Mouse (Mus musculus): ENCODE data around the gene 2510039O18Rik. TPM values are rescaled to one million over a fixed set of nuclear protein-coding genes. Genes with fewer than 3 reads are reported as not detected.

The 2510039O18Rik gene
- 9.2 and 11.7 TPM in 2 replicates for polyA plus RNA-seq (2015; fragmentation: Nextera tagmentation; extraction: Ambion mirVana)

GRCm38 (mm10) chr4:147940576-147941044, at the start of gene 2510039O18Rik:
TSS of gene 2510039O18Rik (plus strand) at chr4:147940895.
- ATAC-seq (ENCODE audit: low read depth), result peak; percentile 67
- Histone ChIP-seq H3K4me2 (ENCODE audit: low read depth, low read length) (peak within 1 kb of the TSS; percentile 97), H3K4me1 (replicated peaks; ENCODE audit: control insufficient read depth, insufficient read depth, low read length) (peaks cover 33% of the 10 kb centered on the region), H3K36me3 (ENCODE audit: control insufficient read depth, insufficient read depth, low read length) (peaks cover 18% of the 10 kb centered on the region), H3K27ac (ENCODE audit: low read length) (peak within 1 kb of the TSS; percentile 92), H3K27me3 (ENCODE audit: control insufficient read depth, insufficient read depth, low read depth, low read length) (no peaks in the 10 kb centered on the region), H3K4me3 (ENCODE audit: low read length) (peak within 1 kb of the TSS; percentile 84), H3K9me3 (ENCODE audit: control insufficient read depth, low read length) (no peaks in the 10 kb centered on the region), H3K9ac (ENCODE audit: low read length) (peak within 1 kb of the TSS; percentile 88)
- WGBS, result under 1% methylated on average over 32 of the region's 35 CpGs

- Histone ChIP-seq H3K9ac (ENCODE audit: low read length) (no peak overlapping the region), H3K4me3 (ENCODE audit: low read length) (no peak overlapping the region), H3K27ac (ENCODE audit: low read length) (no peak overlapping the region), H3K27me3 (ENCODE audit: control insufficient read depth, insufficient read depth, low read depth, low read length) (no peaks in the 10 kb centered on the region), H3K9me3 (ENCODE audit: control insufficient read depth, low read length) (no peaks in the 10 kb centered on the region), H3K4me2 (ENCODE audit: low read depth, low read length) (no peak overlapping the region), H3K36me3 (ENCODE audit: control insufficient read depth, insufficient read depth, low read length) (peaks cover 49% of the 10 kb centered on the region), H3K4me1 (replicated peaks; ENCODE audit: control insufficient read depth, insufficient read depth, low read length) (no peaks in the 10 kb centered on the region)
- ATAC-seq (ENCODE audit: low read depth), result 0 out of 2 replicates have a peak, but pooled peaks have one; percentile 18
- 88% methylated on average over 4 of the region's 4 CpGs for WGBS
These were observed 44.8 kb upstream of the 2510039O18Rik start for GRCm38 (mm10) chr4:147895815-147896330.

GRCm38 (mm10) chr4:147896411-147896810, 44.3 kb upstream of the 2510039O18Rik start:
- H3K9ac ChIP-seq (ENCODE audit: low read length), result no peak overlapping the region
- H3K4me1 ChIP-seq (replicated peaks; ENCODE audit: control insufficient read depth, insufficient read depth, low read length), result no peaks in the 10 kb centered on the region
- no peaks in the 10 kb centered on the region for H3K9me3 ChIP-seq (ENCODE audit: control insufficient read depth, low read length)
- no peak overlapping the region for H3K27ac ChIP-seq (ENCODE audit: low read length)
- peaks cover 47% of the 10 kb centered on the region for H3K36me3 ChIP-seq (ENCODE audit: control insufficient read depth, insufficient read depth, low read length)
- no peak overlapping the region for H3K4me3 ChIP-seq (ENCODE audit: low read length)
- no peak overlapping the region for H3K4me2 ChIP-seq (ENCODE audit: low read depth, low read length)
- H3K27me3 ChIP-seq (ENCODE audit: control insufficient read depth, insufficient read depth, low read depth, low read length), result no peaks in the 10 kb centered on the region
- ATAC-seq (ENCODE audit: low read depth), result no peak
- WGBS, result 33% methylated on average over 1 of the region's 1 CpGs

GRCm38 (mm10) chr4:147897348-147897747, 43.3 kb upstream of the 2510039O18Rik start:
- Histone ChIP-seq H3K36me3 (ENCODE audit: control insufficient read depth, insufficient read depth, low read length) (peaks cover 45% of the 10 kb centered on the region), H3K4me2 (ENCODE audit: low read depth, low read length) (no peak overlapping the region), H3K4me1 (replicated peaks; ENCODE audit: control insufficient read depth, insufficient read depth, low read length) (no peaks in the 10 kb centered on the region)

GRCm38 (mm10) chr4:147900452-147900851, 40.2 kb upstream of the 2510039O18Rik start:
- no peak overlapping the region for H3K4me2 ChIP-seq (ENCODE audit: low read depth, low read length)
- H3K36me3 ChIP-seq (ENCODE audit: control insufficient read depth, insufficient read depth, low read length), result peaks cover 36% of the 10 kb centered on the region
- no peaks in the 10 kb centered on the region for H3K9me3 ChIP-seq (ENCODE audit: control insufficient read depth, low read length)
- H3K4me3 ChIP-seq (ENCODE audit: low read length), result no peak overlapping the region
- no peak overlapping the region for H3K27ac ChIP-seq (ENCODE audit: low read length)
- 82% methylated on average over 7 of the region's 7 CpGs for WGBS
- H3K9ac ChIP-seq (ENCODE audit: low read length), result no peak overlapping the region
- no peaks in the 10 kb centered on the region for H3K27me3 ChIP-seq (ENCODE audit: control insufficient read depth, insufficient read depth, low read depth, low read length)
- ATAC-seq (ENCODE audit: low read depth), result no peak
- H3K4me1 ChIP-seq (replicated peaks; ENCODE audit: control insufficient read depth, insufficient read depth, low read length), result peaks cover 11% of the 10 kb centered on the region

More at GRCm38 (mm10) chr4:147897348-147897747, 43.3 kb upstream of the 2510039O18Rik start:
- Histone ChIP-seq H3K4me3 (ENCODE audit: low read length) (no peak overlapping the region), H3K9me3 (ENCODE audit: control insufficient read depth, low read length) (no peaks in the 10 kb centered on the region), H3K27ac (ENCODE audit: low read length) (no peak overlapping the region), H3K27me3 (ENCODE audit: control insufficient read depth, insufficient read depth, low read depth, low read length) (no peaks in the 10 kb centered on the region), H3K9ac (ENCODE audit: low read length) (no peak overlapping the region)
- WGBS, result 88% methylated on average over 3 of the region's 3 CpGs
- ATAC-seq (ENCODE audit: low read depth), result no peak

GRCm38 (mm10) chr4:147902906-147903500, 37.7 kb upstream of the 2510039O18Rik start:
- peaks cover 16% of the 10 kb centered on the region for H3K36me3 ChIP-seq (ENCODE audit: control insufficient read depth, insufficient read depth, low read length)
- H3K4me2 ChIP-seq (ENCODE audit: low read depth, low read length), result no peak overlapping the region
- H3K4me1 ChIP-seq (replicated peaks; ENCODE audit: control insufficient read depth, insufficient read depth, low read length), result peaks cover 11% of the 10 kb centered on the region
- H3K27ac ChIP-seq (ENCODE audit: low read length), result no peak overlapping the region
- no peaks in the 10 kb centered on the region for H3K27me3 ChIP-seq (ENCODE audit: control insufficient read depth, insufficient read depth, low read depth, low read length)
- no peak overlapping the region for H3K9ac ChIP-seq (ENCODE audit: low read length)
- H3K4me3 ChIP-seq (ENCODE audit: low read length), result no peak overlapping the region
- H3K9me3 ChIP-seq (ENCODE audit: control insufficient read depth, low read length), result no peaks in the 10 kb centered on the region
- 88% methylated on average over 12 of the region's 12 CpGs for WGBS
- no peak for ATAC-seq (ENCODE audit: low read depth)

- Histone ChIP-seq H3K27me3 (ENCODE audit: control insufficient read depth, insufficient read depth, low read depth, low read length) (no peaks in the 10 kb centered on the region), H3K9ac (ENCODE audit: low read length) (peak overlapping the region; percentile 94), H3K36me3 (ENCODE audit: control insufficient read depth, insufficient read depth, low read length) (peaks cover 12% of the 10 kb centered on the region), H3K4me3 (ENCODE audit: low read length) (peak overlapping the region; percentile 89), H3K4me2 (ENCODE audit: low read depth, low read length) (peak overlapping the region; percentile 65), H3K9me3 (ENCODE audit: control insufficient read depth, low read length) (no peaks in the 10 kb centered on the region), H3K4me1 (replicated peaks; ENCODE audit: control insufficient read depth, insufficient read depth, low read length) (peaks cover 11% of the 10 kb centered on the region), H3K27ac (ENCODE audit: low read length) (no peak overlapping the region)
- 81% methylated on average over 3 of the region's 3 CpGs for WGBS
- no peak for ATAC-seq (ENCODE audit: low read depth)
These were observed 37.1 kb upstream of the 2510039O18Rik start for GRCm38 (mm10) chr4:147903601-147904000.

- H3K4me3 ChIP-seq (ENCODE audit: low read length), result peak within 1 kb of the TSS; percentile 89
- H3K4me2 ChIP-seq (ENCODE audit: low read depth, low read length), result peak within 1 kb of the TSS; percentile 67
- peak within 1 kb of the TSS; percentile 94 for H3K9ac ChIP-seq (ENCODE audit: low read length)
- H3K27ac ChIP-seq (ENCODE audit: low read length), result peak within 1 kb of the TSS; percentile 89
- no peaks in the 10 kb centered on the region for H3K9me3 ChIP-seq (ENCODE audit: control insufficient read depth, low read length)
- peak; percentile 96 for ATAC-seq (ENCODE audit: low read depth)
- peaks cover 11% of the 10 kb centered on the region for H3K4me1 ChIP-seq (replicated peaks; ENCODE audit: control insufficient read depth, insufficient read depth, low read length)
- no peaks in the 10 kb centered on the region for H3K27me3 ChIP-seq (ENCODE audit: control insufficient read depth, insufficient read depth, low read depth, low read length)
- H3K36me3 ChIP-seq (ENCODE audit: control insufficient read depth, insufficient read depth, low read length), result peaks cover 7% of the 10 kb centered on the region
- under 1% methylated on average over 53 of the region's 59 CpGs for WGBS
These were observed 36.2 kb upstream of the 2510039O18Rik start, which contains the start of gene Mfn2 for GRCm38 (mm10) chr4:147904313-147905089. TSS of gene Mfn2 (minus strand) at chr4:147904704.
